Mouse (Mus musculus): ENCODE results near the gene Gabpa.

The Gabpa gene

GRCm38 (mm10) chr16:84864656-84865055 lies 29.9 kb downstream of the Gabpa start:
- DNase-seq (ENCODE audit: low spot score in 2 of 2) = no peak

GRCm38 (mm10) chr16:84873805-84874204 lies 39.1 kb downstream of the Gabpa start:
- DNase-seq (ENCODE audit: low spot score in 2 of 2) = no peak

- DNase-seq (ENCODE audit: low spot score in 2 of 2) = no peak
These were observed 40.4 kb downstream of the Gabpa start for GRCm38 (mm10) chr16:84875012-84875717.

- no peak for DNase-seq (ENCODE audit: low spot score in 2 of 2)
These were observed 41.0 kb downstream of the Gabpa start for GRCm38 (mm10) chr16:84875718-84876035.

GRCm38 (mm10) chr16:84876082-84876481 lies 41.4 kb downstream of the Gabpa start:
- no peak for DNase-seq (ENCODE audit: low spot score in 2 of 2)

- peak; percentile 53 to 83 for DNase-seq (ENCODE audit: low spot score in 2 of 2)
These were observed 44.4 kb downstream of the Gabpa start for GRCm38 (mm10) chr16:84879146-84879545.

GRCm38 (mm10) chr16:84881168-84881567 lies 46.4 kb downstream of the Gabpa start:
- no peak for DNase-seq (ENCODE audit: low spot score in 2 of 2)

- DNase-seq (ENCODE audit: low spot score in 2 of 2) = no peak
These were observed 47.1 kb downstream of the Gabpa start for GRCm38 (mm10) chr16:84881754-84882321.

- no peak for DNase-seq (ENCODE audit: low spot score in 2 of 2)
These were observed 49.8 kb downstream of the Gabpa start for GRCm38 (mm10) chr16:84884572-84884971.

GRCm38 (mm10) chr16:84902995-84903394 lies 68.3 kb downstream of the Gabpa start:
- no peak for DNase-seq (ENCODE audit: low spot score in 2 of 2)

GRCm38 (mm10) chr16:84911477-84912165 lies 76.9 kb downstream of the Gabpa start:
- no peak for DNase-seq (ENCODE audit: low spot score in 2 of 2)

All from spleen, postnatal 4 days (tissue).